Mouse (Mus musculus) intestine, embryonic 15.5 days (tissue): ENCODE measurements around the gene Col9a2. TPM values are rescaled to one million over a fixed set of nuclear protein-coding genes. Genes with fewer than 3 reads are reported as not detected.

Experiments used
- polyA plus RNA-seq: library from polyadenylated mRNA; unstranded; fragments of >200 nt; fragmentation: Nextera tagmentation; extraction: Ambion mirVana; gene quantifications from 2 replicates; pipeline ENCODE4 v1.2.1, GENCODE M21; 2015

Gene Col9a2
- polyA plus RNA-seq, 1 experiment from 2014 or later, result 12.0 TPM

Other genes with a start within 250 kb of the Col9a2 start
- 77.8 and 86.2 TPM in 2 replicates for gene Nfyc, start 207.8 kb upstream of the Col9a2 start, polyA plus RNA-seq
- 1.3 and 1.4 TPM in 2 replicates for gene Rims3, start 184.6 kb upstream of the Col9a2 start, polyA plus RNA-seq
- gene Exo5, start 114.4 kb upstream of the Col9a2 start, polyA plus RNA-seq, result 23.8 and 25.3 TPM in 2 replicates
- gene Zfp69, start 87.7 kb upstream of the Col9a2 start, polyA plus RNA-seq, result 6.0 and 6.3 TPM in 2 replicates
- 15.1 and 16.1 TPM in 2 replicates for gene Smap2, start 22.1 kb upstream of the Col9a2 start, polyA plus RNA-seq
- 35.3 and 37.6 TPM in 2 replicates for gene Zmpste24, start 58.9 kb downstream of the Col9a2 start, polyA plus RNA-seq
- not detected in 2 replicates for gene Tmco2, start 69.8 kb downstream of the Col9a2 start, polyA plus RNA-seq
- gene Rlf, start 175.7 kb downstream of the Col9a2 start, polyA plus RNA-seq, result 22.2 and 23.0 TPM in 2 replicates